Mouse (Mus musculus): ENCODE results near the gene Enpp1. TPM values are rescaled to one million over a fixed set of nuclear protein-coding genes. Genes with fewer than 3 reads are reported as not detected.
A peak's percentile ranks its signal among the peaks of the same experiment; 100 is the strongest.

The Enpp1 gene
- total RNA-seq (2015) (0.64 and 0.83 TPM in 2 replicates), total RNA-seq (2017) (0.26 and 1.2 TPM in 2 replicates)

GRCm38 (mm10) chr10:24711480-24712366, at the start of gene Enpp1:
TSS of gene Enpp1 (minus strand) at chr10:24712159.
- peak; percentile 70 for ATAC-seq (ENCODE audit: poor library complexity, severe bottlenecking)

- ATAC-seq (ENCODE audit: poor library complexity, severe bottlenecking) = no peak
Observed at GRCm38 (mm10) chr10:24758326-24758915, 46.5 kb upstream of the Enpp1 start.

GRCm38 (mm10) chr10:24754874-24755540, 43.0 kb upstream of the Enpp1 start:
- no peak for ATAC-seq (ENCODE audit: poor library complexity, severe bottlenecking)

GRCm38 (mm10) chr10:24754251-24754835, 42.4 kb upstream of the Enpp1 start:
- peak; percentile 86 for ATAC-seq (ENCODE audit: poor library complexity, severe bottlenecking)

GRCm38 (mm10) chr10:24753536-24754250, 41.7 kb upstream of the Enpp1 start:
- ATAC-seq (ENCODE audit: poor library complexity, severe bottlenecking) = peak; percentile 7; the same call in 1 of the 2 replicates

GRCm38 (mm10) chr10:24742950-24743487, 31.1 kb upstream of the Enpp1 start:
- ATAC-seq (ENCODE audit: poor library complexity, severe bottlenecking) = no peak

- ATAC-seq (ENCODE audit: poor library complexity, severe bottlenecking) = no peak
Observed at GRCm38 (mm10) chr10:24741229-24742198, 29.6 kb upstream of the Enpp1 start.

GRCm38 (mm10) chr10:24739171-24739570, 27.2 kb upstream of the Enpp1 start:
- no peak for ATAC-seq (ENCODE audit: poor library complexity, severe bottlenecking)

- ATAC-seq (ENCODE audit: poor library complexity, severe bottlenecking) = no peak
Observed at GRCm38 (mm10) chr10:24738456-24738855, 26.5 kb upstream of the Enpp1 start.

- no peak for ATAC-seq (ENCODE audit: poor library complexity, severe bottlenecking)
Observed at GRCm38 (mm10) chr10:24735027-24735777, 23.2 kb upstream of the Enpp1 start.

GRCm38 (mm10) chr10:24727478-24727877, 15.5 kb upstream of the Enpp1 start:
- ATAC-seq (ENCODE audit: poor library complexity, severe bottlenecking) = peak; percentile 49

- ATAC-seq (ENCODE audit: poor library complexity, severe bottlenecking) = no peak
Observed at GRCm38 (mm10) chr10:24725197-24725596, 13.2 kb upstream of the Enpp1 start.

GRCm38 (mm10) chr10:24721841-24722240, 9.9 kb upstream of the Enpp1 start:
- no peak for ATAC-seq (ENCODE audit: poor library complexity, severe bottlenecking)

GRCm38 (mm10) chr10:24719383-24719782, 7.4 kb upstream of the Enpp1 start:
- no peak for ATAC-seq (ENCODE audit: poor library complexity, severe bottlenecking)

- ATAC-seq (ENCODE audit: poor library complexity, severe bottlenecking) = no peak; the same call in 1 of the 2 replicates
Observed at GRCm38 (mm10) chr10:24718720-24719119, 6.8 kb upstream of the Enpp1 start.

- no peak for ATAC-seq (ENCODE audit: poor library complexity, severe bottlenecking)
Observed at GRCm38 (mm10) chr10:24718058-24718457, 6.1 kb upstream of the Enpp1 start.

- no peak for ATAC-seq (ENCODE audit: poor library complexity, severe bottlenecking)
Observed at GRCm38 (mm10) chr10:24716232-24716631, 4.3 kb upstream of the Enpp1 start.

GRCm38 (mm10) chr10:24712901-24713300, 942 bp upstream of the Enpp1 start:
- ATAC-seq (ENCODE audit: poor library complexity, severe bottlenecking) = no peak
